Mouse (Mus musculus) heart, embryonic 12.5 days (tissue): ENCODE measurements around the gene Olfr693. TPM values are rescaled to one million over a fixed set of nuclear protein-coding genes. Genes with fewer than 3 reads are reported as not detected.

Source experiments
- ATAC-seq: fragments of 200-750 bp; cut with Nextera tagmentation; 2 replicates; pipeline ENCODE4 v1.8.0; 2017; ENCODE audit warnings: moderate TSS enrichment, moderate library complexity; ENCODE audit not compliant: insufficient number of reproducible peaks, low FRiP score
- H3K27ac ChIP-seq: fragments of 300-500 bp; sonication (generic); 2 replicates; pipeline ENCODE4 v1.5.1; 2016; ENCODE audit warnings: mild to moderate bottlenecking, moderate library complexity; ENCODE audit not compliant: poor library complexity, severe bottlenecking
- H3K27me3 ChIP-seq: fragments of 300-500 bp; sonication (generic); replicated peaks from 2 replicates; pipeline ENCODE4 v1.6.1; 2016; ENCODE audit warnings: mild to moderate bottlenecking, moderate library complexity
- H3K36me3 ChIP-seq: fragments of 300-500 bp; sonication (generic); 2 replicates; pipeline ENCODE4 v1.6.1; 2016; ENCODE audit warnings: mild to moderate bottlenecking, moderate library complexity
- H3K4me1 ChIP-seq: fragments of 300-500 bp; sonication (generic); replicated peaks from 2 replicates; pipeline ENCODE4 v1.6.1; 2016; ENCODE audit warnings: mild to moderate bottlenecking
- H3K4me2 ChIP-seq: fragments of 300-500 bp; sonication (generic); 2 replicates; pipeline ENCODE4 v1.6.1; 2016; ENCODE audit warnings: mild to moderate bottlenecking, moderate library complexity
- H3K4me3 ChIP-seq: fragments of 300-500 bp; sonication (generic); 2 replicates; pipeline ENCODE4 v1.5.1; 2016; ENCODE audit warnings: mild to moderate bottlenecking
- H3K9ac ChIP-seq: fragments of 300-500 bp; sonication (generic); 2 replicates; pipeline ENCODE4 v1.6.1; 2016; ENCODE audit warnings: mild to moderate bottlenecking, moderate library complexity
- H3K9me3 ChIP-seq: fragments of 300-500 bp; sonication (generic); replicated peaks from 2 replicates; pipeline ENCODE4 v1.6.1; 2016; ENCODE audit warnings: mild to moderate bottlenecking, moderate library complexity
- WGBS: fragments of 180-500 bp; shearing (Covaris S2); methylation state at CpG from one replicate; pipeline ENCODE4 v1.1.7; 2016; 5-methylcytosine and 5-hydroxymethylcytosine counted together
- polyA plus RNA-seq: library from polyadenylated mRNA; unstranded; fragments of >200 nt; fragmentation: Nextera tagmentation; extraction: Ambion mirVana; gene quantifications from 2 replicates; pipeline ENCODE4 v1.2.1, GENCODE M21; 2016

The Olfr693 gene
- polyA plus RNA-seq, 1 experiment from 2014 or later: not detected

GRCm38 (mm10) chr7:106645261-106645660, 35.1 kb downstream of the Olfr693 start:
- H3K27ac ChIP-seq: no peak overlapping the region
- no peak overlapping the region for H3K4me3 ChIP-seq
- 82% methylated on average over 1 of the region's 1 CpGs for whole genome bisulfite sequencing
- H3K36me3 ChIP-seq: no peaks in the 10 kb centered on the region
- H3K27me3 ChIP-seq: no peaks in the 10 kb centered on the region
- H3K9me3 ChIP-seq: no peaks in the 10 kb centered on the region
- ATAC-seq: no peak
- H3K9ac ChIP-seq: no peak overlapping the region
- no peaks in the 10 kb centered on the region for H3K4me1 ChIP-seq
- H3K4me2 ChIP-seq: no peak overlapping the region

- Histone ChIP-seq H3K9ac (no peak overlapping the region), H3K4me1 (no peaks in the 10 kb centered on the region), H3K27me3 (no peaks in the 10 kb centered on the region), H3K4me3 (no peak overlapping the region), H3K36me3 (no peaks in the 10 kb centered on the region), H3K27ac (no peak overlapping the region), H3K9me3 (no peaks in the 10 kb centered on the region), H3K4me2 (no peak overlapping the region)
- 55% methylated on average over 3 of the region's 3 CpGs for WGBS
- no peak for ATAC-seq
Measured at GRCm38 (mm10) chr7:106644222-106644870, 36.0 kb downstream of the Olfr693 start.

GRCm38 (mm10) chr7:106640839-106641238, 39.5 kb downstream of the Olfr693 start:
- WGBS: 73% methylated on average over 1 of the region's 1 CpGs
- Histone ChIP-seq H3K9me3 (no peaks in the 10 kb centered on the region), H3K27ac (no peak overlapping the region), H3K4me1 (no peaks in the 10 kb centered on the region), H3K36me3 (no peaks in the 10 kb centered on the region), H3K4me3 (no peak overlapping the region), H3K4me2 (no peak overlapping the region), H3K27me3 (no peaks in the 10 kb centered on the region), H3K9ac (no peak overlapping the region)
- no peak for ATAC-seq

DNA sequence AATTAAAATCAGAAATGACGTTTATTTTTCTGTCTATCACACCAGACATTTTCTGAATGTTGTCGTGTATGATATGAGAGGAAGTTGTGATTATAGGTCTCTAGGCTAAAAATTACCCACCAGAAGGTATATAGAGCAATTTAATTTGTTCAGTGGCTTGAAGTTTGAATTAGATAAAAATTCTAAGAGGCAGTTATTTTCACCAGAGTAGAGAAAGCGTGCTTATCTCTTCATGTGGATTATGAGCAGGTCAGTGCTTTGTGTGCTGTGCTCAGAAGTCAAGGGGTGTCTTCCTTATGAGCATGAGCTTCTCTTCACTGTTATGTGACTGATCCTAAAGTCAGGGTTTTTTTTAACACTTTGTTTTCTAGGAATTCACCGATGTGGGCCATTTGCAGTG, 44.8 kb downstream of the Olfr693 start:
- no peaks in the 10 kb centered on the region for H3K4me1 ChIP-seq
- ATAC-seq: no peak
- no peak overlapping the region for H3K27ac ChIP-seq
- WGBS: 70% methylated on average over 4 of the region's 4 CpGs
- no peaks in the 10 kb centered on the region for H3K9me3 ChIP-seq
- no peaks in the 10 kb centered on the region for H3K27me3 ChIP-seq
- no peak overlapping the region for H3K4me3 ChIP-seq
- no peaks in the 10 kb centered on the region for H3K36me3 ChIP-seq
- H3K4me2 ChIP-seq: no peak overlapping the region
- no peak overlapping the region for H3K9ac ChIP-seq

Other genes starting within 250 kb of the Olfr693 start
- gene Olfr694, start 11.2 kb upstream of the Olfr693 start, polyA plus RNA-seq: not detected in 2 replicates
- not detected in 2 replicates for gene Olfr695, start 35.8 kb upstream of the Olfr693 start, polyA plus RNA-seq
- not detected in 2 replicates for gene Olfr697, start 61.9 kb upstream of the Olfr693 start, polyA plus RNA-seq
- not detected in 2 replicates for gene Olfr698, start 74.8 kb upstream of the Olfr693 start, polyA plus RNA-seq
- gene Olfr699, start 112.6 kb upstream of the Olfr693 start, polyA plus RNA-seq: not detected in 2 replicates
- not detected in 2 replicates for gene Olfr700, start 128.2 kb upstream of the Olfr693 start, polyA plus RNA-seq
- not detected in 2 replicates for gene Olfr701, start 133.5 kb upstream of the Olfr693 start, polyA plus RNA-seq
- not detected in 2 replicates for gene Olfr702, start 153.3 kb upstream of the Olfr693 start, polyA plus RNA-seq
- gene Olfr703, start 162.8 kb upstream of the Olfr693 start, polyA plus RNA-seq: not detected in 2 replicates
- not detected in 2 replicates for gene Olfr704, start 182.6 kb upstream of the Olfr693 start, polyA plus RNA-seq
- gene Olfr705, start 196.3 kb upstream of the Olfr693 start, polyA plus RNA-seq: not detected in 2 replicates
- not detected in 2 replicates for gene Olfr706, start 207.6 kb upstream of the Olfr693 start, polyA plus RNA-seq
- not detected in 2 replicates for gene Olfr707, start 220.7 kb upstream of the Olfr693 start, polyA plus RNA-seq
- gene Olfr1532-ps1, start 227.4 kb upstream of the Olfr693 start, polyA plus RNA-seq: not detected in 2 replicates